Comparison of ENCODE assay signal across 15 mouse cellular contexts in genomic region chr8:117778531-117779322, GRCm38 (mm10). TPM values are rescaled to one million over a fixed set of nuclear protein-coding genes. Genes with fewer than 3 reads are reported as not detected.
A peak's percentile ranks its signal among the peaks of the same experiment; 100 is the strongest.
DNase-seq lines count a peak whose midpoint lies in the region; ATAC-seq and TF ChIP-seq lines count a peak whose summit lies in the region.
"Had no signal": no experiment of that assay in that cellular context is flagged by ENCODE, and none has a peak within 500 bp of the region (broad histone marks: within the 10 kb centered on the region; RNA-seq: fewer than 3 reads in every experiment).

No protein-coding gene starts in this region.

- no peak for TF ChIP-seq POLR2A in heart, adult 2 months (IDR thresholded peaks at IDR 0.05; ENCODE audit: insufficient read depth, low read depth, low read length)
- peak; percentile 12; the same call in 1 of the 2 replicates for TF ChIP-seq POLR2A in CH12.LX (IDR thresholded peaks at IDR 0.05; ENCODE audit: low read depth, low read length)

- TF ChIP-seq RAD21 in CH12.LX (IDR thresholded peaks at IDR 0.05; ENCODE audit: low read depth, low read length) = no peak

- no peak for TF ChIP-seq CTCF in heart, adult 2 months (IDR thresholded peaks at IDR 0.05)
- TF ChIP-seq CTCF in layer of hippocampus, adult 2 months (conservative IDR thresholded peaks at IDR 0.05) = no peak
- TF ChIP-seq CTCF in CH12.LX (conservative IDR thresholded peaks at IDR 0.05 in 1 of 2, IDR thresholded peaks at IDR 0.05 in 1 of 2; ENCODE audit: low read depth in 2 of 2, low read length in 2 of 2) = no peak

- intact Hi-C loops in heart, adult 2 months (cut with DNase I) = no loop called here

- H3K36me3 ChIP-seq in heart, adult 2 months (ENCODE audit: control insufficient read depth, insufficient read depth, low read length) = no peaks in the 10 kb centered on the region
- no peaks in the 10 kb centered on the region for H3K36me3 ChIP-seq in CH12.LX (replicated peaks in 1 of 2; ENCODE audit: control insufficient read depth in 1 of 2, insufficient read depth in 1 of 2, low read length in 1 of 2)
- H3K36me3 ChIP-seq: embryonic facial prominence, embryonic 10.5 days; forebrain, embryonic 10.5 days; hindbrain, embryonic 12.5 days had no signal

- H3K27me3 ChIP-seq in heart, adult 2 months (ENCODE audit: control insufficient read depth, insufficient read depth, low read length) = no peaks in the 10 kb centered on the region
- no peaks in the 10 kb centered on the region for H3K27me3 ChIP-seq in CH12.LX (replicated peaks)
- H3K27me3 ChIP-seq: hindbrain, embryonic 12.5 days had no signal

- peak overlapping the region; percentile 88 for H3K4me2 ChIP-seq in CH12.LX (ENCODE audit: insufficient read depth, low read depth, poor library complexity, severe bottlenecking)
- H3K4me2 ChIP-seq: hindbrain, embryonic 12.5 days had no signal

- TF ChIP-seq EP300 in heart, adult 2 months (IDR thresholded peaks at IDR 0.05; ENCODE audit: insufficient read depth, low read depth, low read length) = no peak
- TF ChIP-seq EP300 in CH12.LX (IDR thresholded peaks at IDR 0.05; ENCODE audit: low read length) = peak; percentile 58

- in situ Hi-C loops in CH12.LX (cut with MboI; ENCODE audit: low pct_ligation_motif_present, low pct_unique_long_range_greater_than_20kb, low sequenced_read_pairs) = no loop called here

- H3K9me3 ChIP-seq in CH12.LX (replicated peaks; ENCODE audit: low read length) = no peaks in the 10 kb centered on the region
- H3K9me3 ChIP-seq: embryonic facial prominence, embryonic 10.5 days; forebrain, embryonic 10.5 days; hindbrain, embryonic 12.5 days had no signal

- ATAC-seq in erythroblast, adult 5-6 weeks (replicated peaks; ENCODE audit: low FRiP score, poor library complexity, severe bottlenecking) = no peak

- no peaks in the 10 kb centered on the region for H3K4me1 ChIP-seq in heart, adult 2 months (ENCODE audit: control insufficient read depth, insufficient read depth, low read length)
- H3K4me1 ChIP-seq in CH12.LX (ENCODE audit: control insufficient read depth in 1 of 2, insufficient read depth in 2 of 2) = peaks cover 21 to 65% of the 10 kb centered on the region in 2 experiments
- H3K4me1 ChIP-seq: hindbrain, embryonic 12.5 days had no signal

- DNase-seq in heart, adult 11 months = peak; percentile 91
- no peak for DNase-seq in heart, adult 2 months
- no peak for DNase-seq in layer of hippocampus, adult 2 months (ENCODE audit: low spot score in 2 of 2)
- DNase-seq in layer of hippocampus, postnatal 25 days (ENCODE audit: extremely low spot score in 1 of 2, low spot score in 1 of 2) = no peak
- DNase-seq in A20 (ENCODE audit: low read depth, low spot score) (peak; percentile 80), CH12.LX (ENCODE audit: extremely low read depth) (no peak)
- DNase-seq: adrenal gland, postnatal 14 days; cerebellum, adult 9-10 months; kidney, adult 9 months; layer of hippocampus, postnatal 36 days; lung, postnatal 10 days had no signal

- H3K27ac ChIP-seq in heart, adult 2 months = no peak overlapping the region
- H3K27ac ChIP-seq in layer of hippocampus, adult 2 months = peak overlapping the region; percentile 36; the same call in 1 of the 2 replicates
- peak overlapping the region; percentile 90 for H3K27ac ChIP-seq in CH12.LX (ENCODE audit: insufficient read depth, low read depth)
- H3K27ac ChIP-seq: embryonic facial prominence, embryonic 10.5 days; forebrain, embryonic 10.5 days; hindbrain, embryonic 12.5 days had no signal

- 60% methylated on average over 11 of the region's 11 CpGs for WGBS in heart, adult 2 months

- H3K9ac ChIP-seq in heart, adult 2 months (ENCODE audit: low read depth, low read length) = no peak overlapping the region
- H3K9ac ChIP-seq in CH12.LX (ENCODE audit: insufficient read depth, low read depth) = peak overlapping the region; percentile 86
- H3K9ac ChIP-seq: hindbrain, embryonic 12.5 days had no signal

- no peaks in the 10 kb centered on the region for H3K79me2 ChIP-seq in heart, adult 2 months (replicated peaks; ENCODE audit: control insufficient read depth, insufficient read depth, low read length)
- H3K79me2 ChIP-seq in CH12.LX (replicated peaks; ENCODE audit: control insufficient read depth, extremely low read depth, insufficient read depth, poor library complexity, severe bottlenecking) = no peaks in the 10 kb centered on the region; the same call in 1 of the 2 replicates

- dilution Hi-C loops in CH12.LX (cut with MboI; ENCODE audit: extremely low pct_ligation_motif_present, extremely low pct_unique_long_range_greater_than_20kb, low sequenced_read_pairs) = no loop called here

- no peak overlapping the region for H3K4me3 ChIP-seq in heart, adult 2 months
- no peak overlapping the region for H3K4me3 ChIP-seq in layer of hippocampus, adult 2 months
- peak overlapping the region in 1 of 3 experiments; percentile 27 for H3K4me3 ChIP-seq in CH12.LX (replicated peaks in 1 of 3; ENCODE audit: low read depth in 2 of 3, low read length in 2 of 3, poor library complexity in 1 of 3)
- H3K4me3 ChIP-seq: embryonic facial prominence, embryonic 10.5 days; forebrain, embryonic 10.5 days; hindbrain, embryonic 12.5 days had no signal

TF ChIP-seq in CH12.LX, 34 proteins besides CTCF, POLR2A, EP300 and RAD21:
- TF ChIP-seq SMC3 (IDR thresholded peaks at IDR 0.05; ENCODE audit: low read depth, low read length) (peak; percentile 22; the same call in 1 of the 2 replicates), UBTF (IDR thresholded peaks at IDR 0.05; ENCODE audit: low read depth, low read length) (no peak), MEF2A (IDR thresholded peaks at IDR 0.05; ENCODE audit: borderline replicate concordance, low read depth, low read length) (peak; percentile 54), ZKSCAN1 (IDR thresholded peaks at IDR 0.05; ENCODE audit: borderline replicate concordance, low read depth, low read length) (no peak), JUND (conservative IDR thresholded peaks at IDR 0.05; ENCODE audit: low read depth, low read length) (no peak), NRF1 (IDR thresholded peaks at IDR 0.05; ENCODE audit: low read depth, low read length) (no peak), ZMIZ1 (IDR thresholded peaks at IDR 0.05; ENCODE audit: low read depth, low read length) (no peak), POLR2AphosphoS2 (IDR thresholded peaks at IDR 0.05; ENCODE audit: low read depth, low read length) (no peak), MAFK (IDR thresholded peaks at IDR 0.05; ENCODE audit: insufficient replicate concordance, low read length) (peak; percentile 32; the same call in 1 of the 2 replicates), MXI1 (IDR thresholded peaks at IDR 0.05; ENCODE audit: low read depth, low read length) (no peak), SIN3A (IDR thresholded peaks at IDR 0.05; ENCODE audit: low read length) (no peak), ZNF384 (IDR thresholded peaks at IDR 0.05; ENCODE audit: low read depth, low read length) (peak; percentile 68), RCOR1 (conservative IDR thresholded peaks at IDR 0.05; ENCODE audit: low read depth, low read length) (peak; percentile 77), ZC3H11A (IDR thresholded peaks at IDR 0.05; ENCODE audit: low read depth, low read length) (no peak), ELF1 (IDR thresholded peaks at IDR 0.05; ENCODE audit: low read depth, low read length) (no peak), PAX5 (IDR thresholded peaks at IDR 0.05; ENCODE audit: low read length) (no peak), KAT2A (IDR thresholded peaks at IDR 0.05; ENCODE audit: insufficient replicate concordance, low read length) (no peak), BHLHE40 (IDR thresholded peaks at IDR 0.05; ENCODE audit: low read depth, low read length) (peak; percentile 51; the same call in 1 of the 2 replicates), MAZ (IDR thresholded peaks at IDR 0.05; ENCODE audit: low read depth, low read length) (peak; percentile 51; the same call in 1 of the 2 replicates), IRF4 (IDR thresholded peaks at IDR 0.05; ENCODE audit: low read depth, low read length) (peak; percentile 41), GABPA (IDR thresholded peaks at IDR 0.05; ENCODE audit: insufficient replicate concordance, low read depth, low read length) (no peak), CHD2 (IDR thresholded peaks at IDR 0.05; ENCODE audit: low read length) (0 out of 2 replicates have a peak, but pooled peaks have one; percentile 45), MAX (IDR thresholded peaks at IDR 0.05; ENCODE audit: low read length) (0 out of 2 replicates have a peak, but pooled peaks have one; percentile 51), ETS1 (conservative IDR thresholded peaks at IDR 0.05; ENCODE audit: low read depth, low read length) (no peak; the same call in 1 of the 2 replicates), E2F4 (IDR thresholded peaks at IDR 0.05; ENCODE audit: insufficient replicate concordance, low read depth, low read length) (no peak), TCF12 (IDR thresholded peaks at IDR 0.05; ENCODE audit: low read depth, low read length) (peak; percentile 71; the same call in 1 of the 2 replicates), TBP (conservative IDR thresholded peaks at IDR 0.05; ENCODE audit: low read depth, low read length) (no peak), JUN (IDR thresholded peaks at IDR 0.05; ENCODE audit: insufficient read depth, low read depth, low read length) (no peak), USF1 (IDR thresholded peaks at IDR 0.05; ENCODE audit: low read depth, low read length) (no peak)

RNA-seq across cellular contexts. Expression of gene Mphosph6, which starts 23.0 kb away (rescaled TPM):
- 1 to 10 TPM; 8.4 to 8.9 TPM for total RNA-seq in heart, adult 2 months (2021)
- polyA plus RNA-seq in heart, adult 2 months (2012; rRNA removed) = 3.9 and 7.2 TPM in 2 replicates
- 10 to 100 TPM; 21.1 to 24.8 TPM for total RNA-seq in layer of hippocampus, adult 2 months (2021)
- total RNA-seq in layer of hippocampus, postnatal 25 days (2021) = 10 to 100 TPM; 18.1 to 24.8 TPM
- total RNA-seq in CH12.LX (2012; rRNA removed) (89.6 and 114 TPM in 2 replicates), CH12.LX (2014; rRNA removed) (225 and 243 TPM in 2 replicates)
- polyA plus RNA-seq in CH12.LX (2012; ENCODE audit: insufficient read length, low read depth) = 232 and 241 TPM in 2 replicates
- total RNA-seq in erythroblast, adult 5-6 weeks (2015; ENCODE audit: low replicate concordance) = 10.4 and 19.4 TPM in 2 replicates
- 3.5 and 6.3 TPM in 2 replicates for total RNA-seq in erythroblast, adult 5-6 weeks (2017; ENCODE audit: low replicate concordance)

Comparison
In these comparisons a context has a peak if more than half of its experiments do, and no peak if none do; other contexts are left out.
1. DNase-seq: peak in heart, adult 11 months (single experiment) and A20 (single experiment); none in heart, adult 2 months (0 of 2), layer of hippocampus, adult 2 months (0 of 2), layer of hippocampus, postnatal 25 days (0 of 2) and CH12.LX (single experiment).